Mouse (Mus musculus): ENCODE data around the gene Myt1l. TPM values are rescaled to one million over a fixed set of nuclear protein-coding genes. Genes with fewer than 3 reads are reported as not detected.

Myt1l gene
- 100 to 1,000 TPM; 184 to 212 (median 200) TPM for total RNA-seq (2022)

DNA sequence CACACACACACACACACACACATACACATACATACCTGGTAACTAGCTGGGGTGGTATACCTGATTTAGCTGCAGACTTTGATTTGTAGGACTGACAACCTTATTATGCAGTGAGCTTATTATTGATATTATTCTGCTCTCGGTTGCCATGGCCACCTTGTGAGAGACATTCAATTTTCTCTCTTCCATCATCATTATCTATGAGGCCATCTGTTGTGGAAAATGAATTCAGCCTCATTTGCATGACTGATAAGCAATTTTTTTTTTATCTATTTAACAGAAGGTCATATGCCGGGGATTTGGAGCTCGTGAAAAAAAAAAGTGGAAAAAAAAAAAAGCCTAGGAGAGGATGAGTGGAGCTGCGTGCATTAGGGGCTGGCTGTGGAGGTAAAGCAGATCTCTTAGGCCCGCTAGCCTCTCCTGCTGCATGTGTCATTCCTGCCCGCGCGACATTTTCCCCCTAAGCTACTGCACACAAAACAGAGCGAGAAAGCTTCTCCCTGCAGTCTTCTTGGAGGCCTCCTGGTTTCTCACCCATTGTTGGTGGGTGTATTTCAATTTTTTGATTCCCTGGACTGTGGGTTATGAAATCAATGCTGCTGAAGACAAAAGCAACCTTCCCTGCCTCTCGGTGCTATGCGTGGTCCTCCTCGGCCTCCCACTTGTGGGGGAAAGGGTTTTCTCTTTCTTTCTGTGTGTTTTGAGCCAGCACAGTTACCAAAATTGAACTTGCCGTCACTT lies at the start of gene Myt1l:
Myt1l (plus strand) TSS at position 354 of the 741 bp plus-strand sequence.
- peak; percentile 57 to 67 for DNase-seq (ENCODE audit: low spot score in 2 of 2)

DNA sequence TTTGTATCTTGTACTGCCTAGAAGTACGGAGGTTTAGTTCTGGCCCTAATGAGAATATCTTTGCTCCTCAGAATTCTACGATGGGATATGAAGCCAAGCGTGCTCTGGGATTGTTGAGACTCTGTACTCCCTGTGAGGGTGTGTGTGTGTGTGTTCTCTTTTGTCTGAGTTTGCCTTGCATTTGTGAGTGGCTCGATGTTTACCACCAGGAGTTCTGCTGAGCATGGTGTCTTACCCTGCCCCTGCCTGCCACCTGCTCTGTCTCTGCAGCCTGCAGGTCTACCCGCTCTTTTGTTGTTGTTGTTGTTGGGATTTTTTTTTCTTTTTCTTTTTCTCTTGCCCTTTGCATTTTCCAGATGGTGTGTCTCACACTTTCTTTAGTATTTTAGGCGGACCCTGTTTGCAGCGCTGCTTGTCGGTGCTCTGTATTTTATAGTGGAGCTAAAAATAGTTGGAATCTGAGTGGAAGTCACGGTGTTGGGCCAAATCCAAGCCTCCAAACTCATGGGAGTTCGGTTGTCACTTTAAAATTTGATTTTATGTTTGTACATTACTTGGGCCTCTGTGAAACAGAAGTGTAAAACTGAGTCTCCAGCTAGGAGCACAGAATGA lies 41.7 kb upstream of the Myt1l start:
- no peak for DNase-seq (ENCODE audit: low spot score in 2 of 2)

DNA sequence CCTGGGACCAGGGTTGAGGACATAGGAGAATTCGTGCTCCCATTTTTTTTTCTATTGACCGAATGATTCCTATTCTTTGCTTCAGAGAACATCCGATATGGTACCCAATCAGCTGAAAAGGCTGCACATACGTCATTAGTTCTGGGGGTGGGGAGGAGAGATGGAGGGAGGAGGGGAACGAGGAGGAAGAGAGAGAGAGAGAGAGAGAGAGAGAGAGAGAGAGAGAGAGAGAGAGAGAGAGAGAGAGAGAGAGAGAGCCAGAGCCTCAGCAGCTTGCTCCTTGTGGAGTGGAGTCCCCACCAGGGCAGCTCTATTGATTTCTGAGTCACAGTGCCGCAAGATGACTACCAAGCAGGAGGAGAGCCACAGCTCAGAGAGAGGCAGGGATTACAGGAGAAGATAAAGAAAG lies 1.9 kb upstream of the Myt1l start:
- DNase-seq (ENCODE audit: low spot score in 2 of 2) = no peak

DNA sequence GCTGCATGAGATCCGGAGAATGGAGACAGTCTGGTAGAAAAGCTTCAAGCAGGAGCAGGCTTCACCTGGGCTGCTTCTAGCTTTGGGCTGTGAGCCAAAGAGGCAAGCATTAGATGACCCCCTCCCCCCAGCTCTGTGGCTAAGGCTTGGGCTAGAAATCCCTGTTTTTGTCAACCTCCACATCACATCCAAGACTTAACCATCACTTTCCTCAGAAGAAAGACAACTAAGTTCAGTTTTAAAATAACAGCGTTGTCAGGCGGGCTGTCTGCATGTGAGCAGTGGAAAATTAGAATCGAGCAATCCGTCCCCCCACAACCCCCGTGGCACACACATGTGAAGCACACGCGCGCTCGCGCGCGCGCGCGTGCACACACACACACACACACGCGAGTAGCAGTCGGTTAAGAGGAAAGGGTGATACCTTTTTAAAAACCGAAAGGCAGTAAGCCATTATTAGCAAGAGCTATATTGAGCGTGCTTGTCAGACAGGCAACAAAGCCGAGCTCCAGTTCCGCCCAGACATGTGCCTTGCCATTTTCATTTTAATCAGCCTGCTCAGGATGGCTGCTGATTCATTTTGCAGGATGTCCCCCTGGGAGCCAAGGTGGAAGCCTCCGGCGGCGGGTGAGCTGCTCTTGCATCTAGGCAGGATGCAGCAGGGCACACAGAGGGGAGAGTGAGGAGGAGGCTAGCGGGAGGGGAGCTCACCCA lies 979 bp upstream of the Myt1l start:
- DNase-seq (ENCODE audit: low spot score in 2 of 2) = peak; percentile 65 to 76

DNA sequence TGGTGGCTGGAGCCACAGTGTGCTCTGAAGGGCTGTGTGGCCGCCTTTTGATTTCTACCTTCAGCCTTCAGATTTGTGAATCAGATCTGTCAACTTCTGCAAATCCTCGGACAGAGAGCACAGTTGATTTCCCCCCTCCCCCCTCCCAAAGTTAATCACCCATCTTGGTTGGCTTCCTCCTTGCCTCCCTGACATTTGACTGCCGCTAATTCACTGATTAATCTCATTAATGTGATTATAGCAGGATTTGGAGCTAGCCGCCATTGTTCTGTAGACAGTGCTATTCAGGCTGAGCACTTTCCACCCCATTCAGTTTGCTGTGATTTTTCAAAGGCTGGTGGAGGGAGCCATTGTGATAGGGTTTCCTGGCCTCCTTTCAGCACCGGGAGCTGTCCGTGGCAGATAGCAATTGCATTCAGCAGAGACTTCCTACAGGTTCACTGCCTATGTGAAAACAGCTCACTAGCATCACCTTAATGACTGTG lies 2.1 kb downstream of the Myt1l start:
- no peak for DNase-seq (ENCODE audit: low spot score in 2 of 2)

DNA sequence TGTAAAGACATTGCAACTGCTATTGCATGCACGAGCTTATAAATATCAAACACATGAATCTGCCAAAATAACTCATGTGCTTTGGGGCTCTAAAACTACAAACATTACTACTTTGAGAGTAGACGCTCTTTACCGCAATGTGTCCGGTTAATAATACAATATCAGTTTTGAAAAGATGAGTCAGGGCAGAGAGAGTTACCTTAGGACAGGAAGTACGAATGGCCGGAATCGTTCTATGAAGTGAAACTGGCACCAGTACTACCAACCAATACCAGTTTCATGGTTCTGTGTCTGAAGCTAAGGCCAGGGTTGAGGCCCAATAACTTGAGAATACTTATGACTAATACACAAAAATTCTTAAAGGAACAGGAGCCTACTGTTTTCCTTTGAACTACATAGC lies 2.6 kb downstream of the Myt1l start:
- no peak for DNase-seq (ENCODE audit: low spot score in 2 of 2)

DNA sequence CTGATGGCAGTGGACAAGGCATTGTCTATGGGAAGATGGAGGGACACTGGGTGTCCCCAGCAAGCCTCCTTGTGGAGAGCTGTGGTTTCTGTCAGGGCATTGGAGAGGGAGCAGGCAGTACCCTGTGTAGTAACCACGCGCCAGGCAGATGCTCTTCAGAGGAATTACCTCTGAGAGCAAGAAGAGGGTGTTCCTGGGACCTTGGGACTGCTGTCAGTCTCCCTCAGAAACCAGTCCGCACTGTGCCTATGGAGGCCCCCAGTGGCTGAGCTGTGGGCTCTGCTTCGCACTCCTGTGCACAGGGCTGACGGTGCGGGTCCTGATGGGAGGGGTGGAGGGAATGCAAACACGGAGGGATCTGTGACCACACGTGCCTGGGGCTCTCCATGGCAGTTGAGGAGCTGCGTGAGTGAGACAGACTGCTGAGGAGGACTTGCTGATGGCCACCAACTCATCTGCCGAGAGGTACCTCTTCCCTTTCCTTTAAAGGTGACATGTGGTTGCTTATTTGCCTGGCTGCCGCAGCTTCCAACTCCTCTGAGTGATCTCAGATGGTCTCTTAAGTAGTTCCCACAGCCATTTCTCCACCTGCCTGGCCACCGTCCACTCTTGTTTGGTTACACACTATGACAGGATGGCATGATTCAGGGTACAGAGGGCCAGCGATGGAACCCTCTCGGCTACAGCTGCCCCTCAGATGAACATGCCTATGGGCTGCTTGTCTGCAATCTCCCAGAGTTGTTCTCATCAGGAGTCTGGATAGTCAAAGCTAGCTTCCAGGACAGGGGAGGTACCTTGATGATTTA lies 5.1 kb downstream of the Myt1l start:
- DNase-seq (ENCODE audit: low spot score in 2 of 2) = peak in 1 of 2 experiments; percentile 50

DNA sequence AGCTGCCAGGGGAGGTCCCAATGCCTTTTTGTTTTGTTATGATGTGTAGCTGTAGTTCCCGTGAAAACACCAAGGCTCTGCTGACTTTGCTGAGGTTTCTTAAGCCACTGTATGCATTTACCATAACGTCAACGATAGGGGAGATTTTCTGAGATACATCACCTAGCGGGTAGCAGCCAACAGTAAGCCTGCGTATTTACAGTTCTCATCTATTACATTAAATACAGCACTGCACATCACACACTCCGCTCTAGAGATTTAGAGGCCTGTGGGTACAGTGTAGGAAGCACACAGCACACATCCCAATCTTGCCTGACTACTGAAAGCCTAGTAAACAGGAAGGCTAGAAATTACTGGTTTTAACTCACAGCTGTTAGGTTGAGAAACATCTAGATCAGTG lies 6.1 kb downstream of the Myt1l start:
- peak in 1 of 2 experiments; percentile 60 for DNase-seq (ENCODE audit: low spot score in 2 of 2)

DNA sequence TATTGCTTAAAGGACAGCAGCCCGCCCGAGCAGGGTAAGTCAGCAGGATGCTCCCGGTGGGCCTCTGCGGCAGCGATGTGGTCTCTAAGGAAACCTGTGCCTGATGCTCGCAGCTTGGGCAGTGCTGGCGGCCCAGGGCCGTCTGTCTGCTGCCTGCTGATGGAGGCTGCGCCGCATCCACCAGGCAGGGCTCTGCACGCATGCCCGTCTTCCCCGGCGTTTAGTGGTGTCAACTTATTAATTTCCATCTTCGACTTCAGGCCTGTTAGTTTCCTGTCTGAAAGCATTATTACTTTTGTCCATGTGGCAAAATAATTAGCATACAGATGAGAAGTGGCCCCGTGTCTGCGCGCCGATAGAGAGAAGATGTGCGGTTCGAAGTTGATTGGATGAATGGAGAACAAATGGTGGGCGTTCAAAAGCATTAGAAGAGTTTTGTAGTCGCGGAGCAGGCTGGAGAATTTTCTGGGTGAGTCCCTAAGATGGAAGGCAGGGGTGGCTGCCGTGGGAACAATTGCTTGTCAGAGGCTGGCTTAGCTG lies 6.6 kb downstream of the Myt1l start:
- DNase-seq (ENCODE audit: low spot score in 2 of 2) = peak; percentile 56 to 59

DNA sequence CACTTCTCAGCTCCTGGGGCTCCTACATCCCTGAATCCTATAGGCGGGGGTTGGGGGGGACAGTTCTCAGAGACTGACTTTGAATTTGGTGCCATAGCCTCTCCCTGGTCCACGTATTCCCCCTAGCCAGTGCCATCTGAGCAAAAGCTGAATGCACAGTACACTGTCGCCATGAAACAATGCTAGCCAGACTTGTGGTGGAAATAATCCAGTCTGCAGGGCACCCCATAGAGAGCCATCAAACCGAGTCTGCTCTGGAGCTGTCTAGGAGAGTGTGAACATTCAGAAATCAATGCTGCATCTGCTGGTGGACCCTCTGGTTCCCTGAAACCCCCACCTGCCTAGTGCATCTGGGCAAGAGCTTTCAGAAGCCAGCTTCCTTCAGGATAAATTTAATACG lies 9.7 kb downstream of the Myt1l start:
- no peak for DNase-seq (ENCODE audit: low spot score in 2 of 2)

DNA sequence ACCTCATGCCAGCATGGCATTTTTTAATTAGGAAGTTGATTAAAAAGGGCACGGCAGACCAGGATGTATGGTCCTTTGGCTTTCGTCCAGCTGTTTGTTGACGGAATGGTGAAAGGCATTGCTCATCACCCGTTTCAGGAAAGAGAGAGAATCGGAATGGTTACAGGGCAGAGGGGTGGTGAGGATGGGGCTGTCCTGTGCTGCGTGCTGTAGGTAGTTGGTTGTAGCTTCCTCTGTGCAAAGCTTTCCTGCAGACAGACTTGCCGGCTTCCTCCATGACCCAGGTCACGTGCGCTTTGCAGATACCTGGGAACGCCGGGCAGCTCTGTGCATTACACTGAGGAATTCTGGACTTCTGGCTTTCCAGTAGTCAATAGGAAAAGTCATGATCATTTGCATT lies 10.3 kb downstream of the Myt1l start:
- DNase-seq (ENCODE audit: low spot score in 2 of 2) = no peak

DNA sequence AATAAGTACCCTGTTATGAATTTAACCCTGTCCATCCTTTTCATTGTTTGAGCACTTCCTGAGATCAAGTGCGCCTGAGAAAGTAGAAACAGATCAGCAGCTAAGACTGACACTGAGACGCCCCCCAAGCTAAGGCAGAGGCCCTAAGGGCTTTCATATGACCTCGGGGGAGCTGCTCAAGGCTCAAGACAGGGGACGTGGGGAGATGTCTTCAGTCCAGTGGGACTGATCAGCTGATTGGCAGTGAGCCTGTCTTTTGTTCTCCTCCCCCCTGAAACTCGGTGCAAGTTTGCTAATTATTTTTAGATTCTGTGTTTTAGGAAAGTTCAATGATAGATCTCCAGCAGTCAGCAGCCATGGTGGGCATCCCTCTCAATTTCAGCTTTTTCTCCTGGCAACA lies 10.9 kb downstream of the Myt1l start:
- no peak for DNase-seq (ENCODE audit: low spot score in 2 of 2)

DNA sequence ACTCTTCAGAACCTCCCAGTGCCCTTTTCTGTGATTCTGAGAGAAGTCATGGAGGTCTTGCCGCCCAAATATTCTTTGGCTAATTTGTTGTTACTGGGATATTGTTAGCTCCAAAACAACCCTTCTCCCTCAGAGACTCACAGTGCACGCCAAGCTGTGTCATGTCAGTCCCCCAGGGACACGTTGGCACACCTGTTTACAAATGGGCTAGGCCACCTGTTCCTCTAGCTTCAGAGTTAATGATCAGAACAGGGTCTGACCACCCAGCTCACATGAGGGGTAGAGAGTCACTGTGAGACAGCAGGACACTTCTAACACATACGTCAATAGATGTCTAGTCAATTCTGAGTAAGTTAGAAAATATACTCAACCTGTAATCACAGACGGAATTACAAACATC lies 12.6 kb downstream of the Myt1l start:
- DNase-seq (ENCODE audit: low spot score in 2 of 2) = no peak

DNA sequence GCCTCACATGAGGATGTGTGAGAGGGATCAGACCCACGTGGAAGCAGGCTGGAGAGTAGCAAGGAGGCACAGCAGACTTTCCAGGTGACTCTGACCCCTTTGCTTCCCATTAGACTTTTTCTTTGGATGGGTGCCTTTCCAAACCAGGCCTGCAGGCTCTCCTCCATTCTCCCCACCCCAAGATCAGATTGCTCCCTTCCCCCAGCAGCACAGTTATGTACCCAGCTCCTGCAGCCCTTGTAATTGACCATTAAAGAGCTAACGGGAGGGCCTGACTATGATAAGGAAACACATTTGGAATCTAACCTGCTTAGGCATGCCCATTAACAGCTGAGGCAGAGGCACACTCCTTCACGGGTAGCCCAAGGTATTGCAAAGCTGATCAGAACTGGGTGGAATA lies 17.9 kb downstream of the Myt1l start:
- DNase-seq (ENCODE audit: low spot score in 2 of 2) = no peak

DNA sequence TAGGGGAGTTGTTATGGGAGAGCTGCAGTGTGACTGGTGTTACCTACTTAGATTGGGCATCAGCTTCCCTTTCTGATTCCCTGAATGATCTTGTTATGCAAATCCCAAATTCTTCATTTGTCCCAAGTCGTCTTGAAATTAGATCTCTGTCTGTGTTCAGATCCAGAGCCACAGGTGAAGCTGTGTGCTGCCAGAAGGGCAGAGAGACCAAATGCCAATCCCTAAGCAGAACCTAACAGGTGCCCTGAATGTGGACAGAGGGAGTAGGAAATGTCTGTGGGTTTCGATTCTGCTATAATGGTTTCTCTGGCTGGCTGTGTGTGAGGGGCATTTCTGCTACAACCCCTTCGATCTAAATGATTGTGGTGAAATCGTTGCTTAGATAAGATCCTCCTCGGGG lies 18.9 kb downstream of the Myt1l start:
- DNase-seq (ENCODE audit: low spot score in 2 of 2) = no peak

DNA sequence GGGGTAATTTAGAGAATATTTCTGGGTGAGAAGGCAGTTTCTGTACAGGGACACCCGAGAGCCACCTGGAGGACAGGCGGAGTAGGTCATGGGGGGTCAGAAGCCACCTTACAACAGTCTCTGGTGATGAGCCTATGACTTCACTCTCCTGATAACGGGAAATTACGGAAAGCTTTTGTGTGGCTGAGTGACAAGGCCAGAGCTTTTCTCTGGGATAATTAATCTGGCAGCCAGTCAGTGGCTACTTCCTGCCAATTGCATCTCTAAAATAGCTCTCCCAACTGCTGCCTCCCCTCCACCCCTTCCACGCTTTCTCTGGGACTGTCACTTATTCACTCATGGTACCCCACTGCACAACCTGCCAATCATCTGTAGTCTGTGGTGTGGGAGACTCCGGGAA lies 19.6 kb downstream of the Myt1l start:
- DNase-seq (ENCODE audit: low spot score in 2 of 2) = peak; percentile 68 to 79

DNA sequence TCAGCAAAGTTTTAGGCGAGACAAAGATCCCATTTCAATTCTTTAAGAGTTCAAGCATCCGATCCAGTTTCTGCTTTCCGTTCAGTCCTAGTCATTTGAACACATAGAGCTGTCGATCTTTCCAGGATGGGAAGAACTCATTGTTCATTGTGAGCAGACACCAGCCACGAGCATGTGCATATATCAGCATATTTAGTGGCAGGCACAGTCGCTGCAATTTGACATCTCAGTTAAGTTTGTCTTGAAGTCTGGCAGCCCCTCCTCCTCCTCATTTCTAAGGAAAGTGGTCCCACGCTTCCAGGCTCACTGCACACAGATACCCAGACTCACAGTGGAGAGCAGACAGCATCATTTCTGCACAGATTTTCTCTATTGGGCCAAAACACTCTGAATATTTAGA lies 25.0 kb downstream of the Myt1l start:
- DNase-seq (ENCODE audit: low spot score in 2 of 2) = no peak

DNA sequence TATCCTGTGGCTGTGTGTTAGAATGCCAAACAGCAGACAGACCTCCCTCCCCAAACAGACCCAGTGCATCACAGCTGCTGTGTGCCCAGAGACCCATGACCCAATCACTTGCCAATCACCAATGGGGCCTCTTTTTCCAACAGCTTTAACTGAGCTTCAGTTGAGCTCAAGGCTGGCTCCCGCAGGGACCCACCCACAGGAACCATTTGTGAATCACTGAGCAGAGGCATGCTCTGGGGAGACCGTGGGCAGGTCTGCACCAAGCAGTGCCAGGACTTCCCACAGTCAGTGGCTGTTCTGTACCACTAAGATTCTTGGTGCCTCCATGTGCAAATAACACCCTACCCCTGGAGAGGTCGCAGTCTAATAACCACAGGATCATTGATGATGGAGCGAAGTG lies 27.5 kb downstream of the Myt1l start:
- peak; percentile 68 to 72 for DNase-seq (ENCODE audit: low spot score in 2 of 2)

DNA sequence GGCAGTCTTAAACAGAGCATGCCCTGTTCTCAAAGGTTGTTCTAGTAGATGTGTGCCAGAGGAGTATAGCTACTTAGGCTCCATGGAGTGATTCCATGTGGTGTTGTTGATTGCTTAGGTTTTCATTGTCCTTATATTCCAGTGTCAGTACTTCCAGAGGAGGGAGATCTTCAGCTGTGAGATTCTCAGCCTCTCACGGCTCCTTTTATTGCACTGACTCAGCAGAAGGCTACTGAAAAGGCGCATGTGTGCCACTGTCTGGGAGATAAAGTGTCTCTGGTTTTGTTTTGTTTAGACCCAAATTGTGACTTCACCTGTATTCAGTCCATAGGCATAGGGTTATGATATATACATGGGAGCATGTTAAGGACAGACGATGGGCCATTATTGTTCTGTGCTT lies 28.2 kb downstream of the Myt1l start:
- DNase-seq (ENCODE audit: low spot score in 2 of 2) = no peak

DNA sequence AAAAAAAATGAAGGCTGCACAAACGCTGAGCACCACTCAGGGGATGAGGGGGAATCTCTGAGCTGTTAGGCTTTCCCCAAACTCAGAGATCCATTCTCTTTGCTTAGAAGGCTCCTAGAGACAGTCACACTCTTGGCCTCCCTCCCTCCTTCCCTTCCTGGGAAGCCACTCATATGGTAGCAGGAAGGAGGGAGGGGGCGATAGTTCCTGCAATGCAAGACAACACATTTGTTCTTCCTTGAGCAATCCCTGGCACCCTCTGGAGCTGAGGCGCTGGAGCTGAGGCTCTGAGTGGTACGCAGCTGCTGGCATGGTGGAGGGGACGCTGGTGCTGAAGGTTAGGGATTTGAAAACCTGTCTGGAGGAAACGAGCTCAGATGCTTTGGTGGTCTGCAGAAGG lies 28.7 kb downstream of the Myt1l start:
- no peak for DNase-seq (ENCODE audit: low spot score in 2 of 2)

DNA sequence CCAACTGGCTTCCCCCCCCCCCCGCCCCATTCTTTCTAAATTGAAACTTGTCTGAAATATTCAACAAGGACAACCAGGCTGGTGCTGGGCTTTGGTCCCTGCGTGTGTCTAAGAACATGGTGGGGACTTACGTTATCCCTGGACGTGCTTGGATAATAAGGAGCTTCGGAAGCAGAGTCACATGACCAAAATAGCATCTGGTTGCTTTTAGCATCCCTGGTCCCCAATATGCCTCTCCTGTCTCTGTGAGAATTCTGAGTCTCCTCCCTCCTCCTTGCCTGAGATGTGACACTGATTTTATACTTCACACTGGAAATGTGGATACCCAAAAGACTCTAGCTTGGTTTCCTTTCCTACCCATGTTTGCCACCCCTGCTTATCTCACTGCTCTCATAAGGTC lies 31.6 kb downstream of the Myt1l start:
- no peak for DNase-seq (ENCODE audit: low spot score in 2 of 2)

All from layer of hippocampus, adult 8-10 months (tissue).